Mouse (Mus musculus) kidney, adult 8-10 months (tissue): ENCODE measurements around the gene Ifrd2.

ENCODE experiments used
- DNase-seq, 2 experiments: peaks; one replicate each; pipeline ENCODE4 v3.0.0; 2022

Gene Ifrd2

DNA sequence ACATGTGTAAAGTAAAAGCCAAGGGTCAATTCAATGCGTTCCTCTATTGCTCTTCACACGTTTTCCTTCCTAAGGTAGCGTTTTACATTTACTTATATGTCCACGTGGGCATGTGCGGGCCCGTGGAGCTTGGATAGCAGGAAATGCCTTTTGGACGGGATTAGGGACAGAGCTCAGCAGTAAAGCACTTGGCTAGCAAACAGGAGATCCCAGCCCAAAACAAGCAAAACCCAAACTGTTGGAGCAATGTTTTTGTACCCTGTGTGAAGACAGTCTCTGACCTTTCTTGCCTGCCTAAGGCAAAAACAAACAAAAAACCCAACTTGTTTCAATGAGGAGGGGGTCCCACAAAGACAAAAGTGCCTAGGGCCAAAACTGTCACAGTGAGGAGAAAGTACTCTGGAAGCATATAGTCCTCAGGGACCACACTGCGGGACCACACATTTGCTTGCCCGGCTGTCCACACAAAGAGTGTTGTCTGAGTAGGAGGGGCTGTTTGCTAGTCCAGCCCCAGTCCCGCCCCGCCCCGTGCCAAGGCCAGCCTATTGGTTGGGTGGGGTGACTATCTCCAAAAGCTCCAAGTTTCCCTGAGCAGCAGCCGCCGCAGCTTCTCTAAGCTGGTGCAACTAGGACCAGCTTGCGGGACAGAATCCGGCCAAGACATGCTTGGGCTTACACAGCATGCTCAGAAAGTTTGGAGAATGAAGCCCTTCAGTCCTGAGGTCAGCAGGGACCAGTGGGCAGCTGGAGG, 10.9 kb upstream of the Ifrd2 start, which contains the start of gene Hyal1:
Gene Hyal1, plus strand, starts transcription at position 571 of the 751 bp plus-strand sequence.
- DNase-seq = peak; percentile 80 to 86

DNA sequence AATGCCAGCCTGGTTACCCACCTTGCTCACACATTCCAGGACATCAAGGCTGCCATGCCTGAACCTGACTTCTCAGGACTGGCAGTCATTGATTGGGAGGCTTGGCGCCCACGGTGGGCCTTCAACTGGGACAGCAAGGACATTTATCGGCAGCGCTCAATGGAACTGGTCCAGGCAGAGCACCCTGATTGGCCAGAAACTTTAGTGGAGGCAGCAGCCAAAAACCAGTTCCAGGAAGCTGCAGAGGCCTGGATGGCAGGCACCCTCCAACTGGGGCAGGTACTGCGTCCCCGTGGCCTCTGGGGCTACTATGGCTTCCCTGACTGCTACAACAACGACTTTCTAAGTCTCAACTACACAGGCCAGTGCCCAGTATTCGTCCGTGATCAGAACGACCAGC, 9.6 kb upstream of the Ifrd2 start:
- no peak for DNase-seq

DNA sequence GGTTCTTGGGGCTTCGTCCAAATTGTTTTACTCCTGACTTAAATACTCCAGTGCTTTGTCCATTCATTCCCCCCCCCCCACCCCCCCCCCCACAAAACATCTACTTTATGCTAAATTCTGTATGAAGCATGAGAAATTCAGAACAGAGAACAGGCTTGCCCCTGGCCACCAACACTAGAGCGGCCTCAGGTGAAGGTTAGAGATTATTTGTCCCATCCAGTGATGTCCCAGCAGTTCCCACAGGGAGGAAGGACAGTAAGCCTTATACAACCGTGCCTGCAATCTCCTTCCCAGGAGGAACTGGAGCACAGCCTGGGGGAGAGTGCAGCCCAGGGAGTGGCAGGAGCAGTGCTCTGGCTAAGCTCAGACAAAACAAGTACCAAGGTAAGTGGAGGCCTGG, 8.9 kb upstream of the Ifrd2 start, which contains the start of gene Naa80:
Gene Naa80, plus strand, starts transcription at position 301 of the 400 bp plus-strand sequence.
- DNase-seq = no peak

DNA sequence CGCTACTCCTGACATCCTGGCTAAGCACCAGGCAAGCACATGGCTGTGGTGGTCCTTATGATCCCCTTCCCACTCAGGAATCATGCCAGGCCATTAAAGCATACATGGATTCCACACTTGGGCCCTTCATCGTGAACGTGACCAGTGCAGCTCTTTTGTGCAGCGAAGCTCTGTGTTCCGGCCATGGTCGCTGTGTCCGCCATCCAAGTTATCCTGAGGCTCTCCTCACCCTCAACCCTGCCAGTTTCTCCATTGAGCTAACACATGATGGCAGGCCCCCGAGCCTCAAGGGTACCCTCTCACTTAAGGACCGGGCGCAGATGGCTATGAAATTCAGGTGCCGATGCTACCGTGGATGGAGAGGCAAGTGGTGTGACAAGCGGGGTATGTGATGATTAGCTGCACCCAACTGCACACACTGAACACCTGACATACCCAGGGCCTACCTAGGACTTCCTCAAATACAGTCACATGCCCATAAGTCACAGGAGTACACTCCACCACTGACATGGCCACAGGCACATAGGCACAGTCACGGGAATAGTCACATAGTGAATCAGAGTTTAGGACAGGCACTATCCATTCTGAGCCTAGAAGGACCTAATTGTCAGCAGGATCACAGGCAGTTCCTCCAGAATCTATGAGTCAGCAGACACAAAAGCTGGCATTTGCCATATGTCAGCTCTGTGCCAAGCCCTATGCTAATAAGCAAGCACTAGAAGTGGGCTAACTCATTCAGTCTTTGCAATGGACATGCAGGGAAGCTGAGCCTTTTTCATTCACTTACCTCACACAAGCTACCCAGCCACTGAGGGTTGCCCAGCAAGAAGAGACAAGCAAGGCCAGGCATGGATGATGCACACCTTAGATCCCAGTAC, 8.2 kb upstream of the Ifrd2 start:
- no peak for DNase-seq

DNA sequence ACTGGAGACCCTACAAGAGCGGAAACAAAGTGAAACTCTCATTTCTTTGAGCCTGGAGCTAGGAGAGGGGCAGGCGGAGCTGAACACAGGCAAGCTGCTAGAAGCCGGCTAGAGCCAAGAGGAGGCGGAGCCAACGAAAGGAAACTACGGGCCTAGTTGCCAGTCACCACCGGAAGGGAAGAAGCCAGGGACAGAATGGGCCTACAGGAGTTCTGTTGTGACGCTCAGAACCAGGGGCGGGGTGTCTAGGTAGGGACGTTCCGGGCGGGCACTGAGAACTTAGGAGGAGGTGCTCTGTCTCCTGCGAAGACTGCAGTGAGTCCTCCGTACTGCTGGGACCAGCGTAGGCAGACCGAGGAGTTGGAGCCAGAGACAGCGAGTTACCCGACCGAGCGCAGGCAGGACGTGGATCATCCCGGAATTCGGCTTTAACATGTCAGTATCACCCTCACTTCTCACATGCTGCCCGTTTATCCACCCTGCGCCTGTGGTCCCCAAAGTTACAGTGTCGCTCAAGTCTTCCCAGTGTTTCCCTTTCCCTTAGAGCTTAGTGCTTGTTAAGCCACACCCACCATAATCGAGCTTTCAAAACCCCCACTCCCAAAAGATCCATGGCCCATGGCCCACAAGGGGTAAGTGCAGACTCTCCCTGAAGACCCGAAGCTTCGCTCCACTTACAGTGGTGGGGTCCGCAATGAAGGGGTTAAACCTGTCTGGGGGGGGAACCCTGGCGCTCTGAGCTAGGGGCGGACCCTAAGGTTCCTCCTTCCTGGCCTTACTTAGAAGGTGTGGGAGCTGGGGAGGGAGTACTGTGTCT, 6.7 kb upstream of the Ifrd2 start, which contains the start of gene Hyal3:
Gene Hyal3, plus strand, starts transcription at position 318 of the 817 bp plus-strand sequence.
- DNase-seq = peak; percentile 95 to 96

DNA sequence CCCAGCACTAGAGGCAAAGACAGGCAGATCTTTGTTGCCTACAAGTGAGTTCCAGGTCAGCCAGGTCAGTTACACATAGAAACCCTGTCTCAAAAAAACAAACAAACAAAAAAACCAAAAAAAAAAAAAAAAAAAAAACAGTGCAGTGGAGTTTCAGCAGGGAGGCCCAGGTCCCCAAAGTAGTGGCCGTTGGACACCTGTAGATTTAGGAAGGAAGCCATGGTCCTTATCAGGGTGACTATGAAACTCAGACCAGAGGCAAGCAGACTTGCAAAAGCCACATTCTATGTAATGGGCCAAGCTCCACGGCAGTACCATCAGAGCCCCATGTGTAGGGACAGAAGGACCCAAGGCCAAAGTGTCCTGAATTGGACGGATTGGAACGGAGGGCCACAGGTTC, 5.9 kb upstream of the Ifrd2 start:
- no peak for DNase-seq

DNA sequence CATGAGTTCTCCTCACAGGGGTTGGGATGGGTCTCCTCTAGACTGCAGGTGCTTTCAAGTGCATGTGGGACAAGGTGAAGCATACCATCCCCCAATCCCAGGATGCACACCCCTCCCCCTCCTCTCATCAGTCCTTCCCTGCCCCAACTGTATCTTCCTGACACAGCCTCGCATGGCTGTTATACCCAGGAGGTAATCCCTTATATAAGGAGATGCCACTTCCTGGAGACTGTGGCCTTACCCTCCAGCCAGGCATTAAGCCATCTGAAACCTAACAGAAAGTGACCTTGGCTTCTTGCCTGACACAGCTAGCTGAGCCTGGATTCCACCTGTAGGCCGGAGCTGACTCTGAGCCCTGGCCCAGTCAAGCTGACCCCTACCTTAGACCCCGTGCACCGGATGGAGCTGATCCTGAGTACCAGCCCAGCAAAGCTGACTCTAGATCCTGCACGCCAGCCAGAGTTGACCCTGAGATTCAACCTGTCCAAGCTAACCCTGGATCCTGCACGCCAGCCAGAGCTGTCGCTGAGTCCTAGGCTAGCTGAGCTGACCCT, 4.9 kb upstream of the Ifrd2 start:
- peak in 1 of 2 experiments; percentile 61 for DNase-seq

DNA sequence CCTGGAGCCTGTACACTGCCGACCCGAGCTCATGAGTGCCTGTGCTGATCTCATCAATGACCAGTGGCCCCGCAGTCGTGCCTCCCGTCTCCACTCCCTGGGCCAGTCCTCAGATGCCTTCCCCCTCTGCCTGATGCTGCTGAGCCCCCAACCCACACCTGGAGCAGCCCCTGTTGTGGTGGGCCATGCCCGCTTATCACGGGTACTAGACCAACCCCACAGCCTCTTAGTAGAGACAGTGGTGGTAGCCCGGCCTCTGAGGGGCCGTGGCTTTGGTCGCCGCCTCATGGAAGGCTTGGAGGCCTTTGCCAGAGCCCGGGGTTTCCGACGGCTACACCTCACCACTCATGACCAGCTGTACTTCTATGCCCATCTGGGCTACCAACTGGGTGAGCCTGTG, 4.3 kb upstream of the Ifrd2 start:
- DNase-seq = no peak

DNA sequence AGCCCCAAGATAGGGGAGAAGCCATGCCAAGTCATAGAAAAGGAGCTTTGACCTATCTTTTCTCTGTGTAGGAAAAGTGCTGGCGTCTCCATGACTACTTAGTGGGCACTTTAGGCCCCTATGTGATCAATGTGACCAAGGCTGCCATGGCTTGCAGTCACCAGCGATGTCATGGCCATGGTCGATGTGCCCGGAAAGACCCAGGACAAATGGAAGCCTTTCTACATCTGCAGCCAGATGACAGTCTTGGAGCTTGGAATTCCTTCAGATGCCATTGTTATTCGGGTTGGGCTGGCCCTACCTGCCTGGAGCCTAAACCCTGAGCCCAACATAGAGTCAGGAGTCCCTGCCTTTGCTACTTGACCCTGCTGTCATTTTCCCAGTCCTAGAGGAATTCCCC, 938 bp upstream of the Ifrd2 start:
- no peak for DNase-seq

DNA sequence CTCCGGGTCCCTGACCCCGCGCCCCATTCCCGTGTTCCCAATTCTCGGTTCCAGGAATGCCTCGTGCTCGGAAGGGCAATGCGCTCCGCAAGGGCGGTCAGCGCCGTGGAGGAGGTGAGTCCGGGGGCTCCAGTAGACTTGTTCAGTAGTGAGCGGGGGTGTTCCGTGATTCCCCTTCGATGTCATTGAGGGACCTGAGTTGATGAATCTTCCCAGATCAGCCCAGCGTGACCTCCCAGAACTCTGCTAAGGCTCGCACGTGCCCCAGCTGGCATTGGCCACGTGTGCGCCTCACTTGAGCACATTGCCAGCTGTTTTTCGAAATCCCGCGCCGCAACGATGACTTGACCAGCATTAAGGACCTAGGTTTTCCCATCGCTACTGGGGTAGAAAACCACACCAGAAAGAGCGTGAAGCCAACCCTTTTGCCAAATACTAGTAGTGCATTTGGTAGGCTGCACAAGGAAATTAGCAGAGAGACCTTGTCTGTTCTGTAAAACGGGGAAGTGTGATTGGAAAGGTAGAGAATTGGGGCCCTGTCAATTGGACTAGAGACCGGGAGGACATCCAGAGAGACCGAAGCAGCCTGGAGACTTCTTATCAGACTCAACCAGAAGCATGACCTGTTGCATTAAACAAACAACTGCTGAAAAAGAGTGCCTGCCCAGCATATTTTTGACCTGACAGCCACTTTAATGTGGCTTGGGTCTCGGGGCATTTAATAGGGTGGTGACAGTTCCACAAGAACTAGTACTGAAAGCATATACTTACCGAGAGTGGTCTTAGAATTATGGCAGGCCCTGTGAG, 594 bp downstream of the Ifrd2 start:
- peak; percentile 75 to 76 for DNase-seq

DNA sequence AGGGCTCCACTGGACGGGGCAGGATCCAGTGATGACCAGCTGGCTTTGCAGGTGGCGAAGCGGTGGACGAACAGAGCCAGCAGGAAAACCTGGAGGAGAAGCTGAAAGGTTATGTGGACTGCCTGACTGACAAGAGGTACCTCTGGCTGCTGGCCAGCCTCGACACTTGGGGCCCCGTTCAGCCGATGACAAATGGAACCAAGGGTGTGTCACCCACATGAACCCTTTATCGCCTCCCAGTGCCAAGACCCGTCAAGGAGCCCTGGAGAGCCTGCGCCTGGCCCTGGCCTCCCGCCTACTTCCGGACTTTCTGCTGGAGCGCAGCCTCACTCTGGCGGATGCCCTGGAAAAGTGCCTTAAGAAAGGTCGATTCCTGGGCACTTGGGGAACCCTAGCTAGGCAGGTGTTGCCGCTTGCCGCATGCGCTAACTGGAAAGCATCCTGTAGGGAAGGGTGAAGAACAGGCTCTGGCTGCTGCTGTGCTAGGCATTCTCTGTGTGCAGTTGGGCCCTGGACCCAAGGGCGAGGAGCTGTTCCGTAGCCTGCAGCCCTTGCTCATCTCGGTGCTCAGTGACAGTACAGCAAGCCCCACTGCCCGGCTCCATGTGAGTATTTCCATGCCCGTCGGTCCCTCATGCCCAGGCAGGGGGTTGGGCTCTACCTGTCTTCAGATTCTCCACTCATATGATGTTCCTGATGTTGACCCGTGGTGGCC, 2.8 kb downstream of the Ifrd2 start:
- peak; percentile 72 to 79 for DNase-seq

DNA sequence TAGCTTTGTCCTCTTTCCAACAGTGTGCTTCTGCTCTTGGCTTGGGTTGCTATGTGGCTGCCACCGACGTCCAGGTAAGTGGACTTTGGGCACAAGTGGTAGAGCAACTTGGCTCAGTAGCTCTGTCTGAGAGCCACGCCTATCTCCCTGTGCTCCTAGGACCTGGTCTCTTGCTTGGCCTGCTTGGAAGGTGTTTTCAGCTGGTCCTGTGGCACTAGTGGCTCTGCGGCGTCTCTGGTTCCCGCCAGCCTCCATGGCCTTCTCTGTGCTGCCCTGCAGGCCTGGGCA, 3.3 kb downstream of the Ifrd2 start:
- peak; percentile 77 to 79 for DNase-seq

DNA sequence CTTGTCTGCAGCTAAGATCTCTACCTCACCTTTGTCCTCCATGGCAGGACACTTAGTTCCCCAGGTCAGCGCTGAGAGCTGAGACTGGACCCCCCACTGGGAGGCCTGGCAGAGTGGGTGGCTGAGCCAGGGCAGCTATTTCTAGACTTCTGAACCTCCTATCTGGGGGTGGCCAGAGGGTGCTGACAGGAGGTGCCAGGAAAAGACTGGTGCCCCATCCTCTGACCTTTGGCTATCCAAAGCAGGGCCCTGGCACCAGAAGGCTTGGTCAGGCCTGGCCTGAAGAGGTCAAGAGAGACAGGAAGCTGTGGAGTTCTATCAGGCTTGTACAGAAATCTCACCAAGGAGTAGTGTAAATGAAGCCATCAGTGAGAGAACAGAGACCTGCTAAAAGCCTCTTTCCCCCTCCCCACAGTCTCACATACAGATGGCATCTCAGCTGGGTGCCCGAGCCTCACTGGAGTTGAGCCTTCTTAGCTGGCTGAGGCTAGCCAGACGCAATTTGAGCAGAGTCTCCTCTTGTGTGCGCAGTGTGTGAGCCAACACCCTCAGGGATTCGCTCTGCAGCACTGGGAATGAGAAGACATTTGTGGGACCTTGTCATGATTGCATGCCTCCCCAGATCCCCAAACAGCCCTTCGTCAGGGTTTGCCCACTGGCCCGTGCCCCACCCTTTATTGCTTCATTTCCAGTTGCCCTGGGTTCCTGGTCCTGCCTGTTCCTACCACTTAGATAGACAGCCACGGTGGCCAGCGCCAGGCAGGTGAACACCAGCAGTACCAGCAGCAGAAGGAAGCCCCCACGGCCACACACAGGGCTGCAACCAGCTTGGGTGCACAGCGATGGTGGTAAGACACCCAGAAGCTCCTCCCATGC, 5.9 kb downstream of the Ifrd2 start:
- peak; percentile 89 for DNase-seq

DNA sequence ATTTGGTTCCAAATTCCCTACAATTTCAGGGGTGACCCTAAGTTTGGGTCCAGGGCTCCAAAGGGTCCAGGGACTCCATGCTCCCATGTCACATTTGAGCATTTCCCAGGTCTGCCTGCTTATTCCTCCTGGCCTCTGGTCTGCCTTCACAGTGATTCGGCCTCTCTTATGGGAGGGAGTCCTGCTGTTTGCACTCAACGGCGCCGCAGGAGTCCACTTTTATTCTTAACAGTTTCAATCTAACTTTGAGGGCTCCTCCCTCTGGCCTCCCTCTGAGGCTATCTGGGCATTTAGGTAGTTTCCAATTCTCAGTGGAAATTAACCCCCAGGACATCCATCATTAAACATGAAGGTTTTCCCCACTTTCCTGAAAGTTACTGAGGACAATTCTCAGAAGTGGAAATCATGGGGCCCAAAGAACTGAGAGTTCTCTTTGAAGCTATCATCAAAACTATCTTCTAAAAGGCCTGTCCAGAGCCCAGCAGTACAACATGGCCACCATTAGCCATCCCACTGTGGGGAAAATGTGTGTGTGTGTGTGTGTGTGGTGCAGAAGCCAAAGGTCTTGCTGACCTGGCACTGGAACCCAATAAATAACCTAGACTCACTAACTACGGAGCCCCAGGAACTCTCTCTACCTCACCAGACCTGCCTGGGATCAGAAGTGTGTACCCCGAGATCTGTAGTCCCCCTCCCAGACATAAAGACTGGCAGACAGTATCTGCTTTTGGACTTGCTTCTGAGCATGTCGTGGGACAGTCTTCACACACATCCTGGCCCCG, 7.0 kb downstream of the Ifrd2 start:
- DNase-seq = no peak

DNA sequence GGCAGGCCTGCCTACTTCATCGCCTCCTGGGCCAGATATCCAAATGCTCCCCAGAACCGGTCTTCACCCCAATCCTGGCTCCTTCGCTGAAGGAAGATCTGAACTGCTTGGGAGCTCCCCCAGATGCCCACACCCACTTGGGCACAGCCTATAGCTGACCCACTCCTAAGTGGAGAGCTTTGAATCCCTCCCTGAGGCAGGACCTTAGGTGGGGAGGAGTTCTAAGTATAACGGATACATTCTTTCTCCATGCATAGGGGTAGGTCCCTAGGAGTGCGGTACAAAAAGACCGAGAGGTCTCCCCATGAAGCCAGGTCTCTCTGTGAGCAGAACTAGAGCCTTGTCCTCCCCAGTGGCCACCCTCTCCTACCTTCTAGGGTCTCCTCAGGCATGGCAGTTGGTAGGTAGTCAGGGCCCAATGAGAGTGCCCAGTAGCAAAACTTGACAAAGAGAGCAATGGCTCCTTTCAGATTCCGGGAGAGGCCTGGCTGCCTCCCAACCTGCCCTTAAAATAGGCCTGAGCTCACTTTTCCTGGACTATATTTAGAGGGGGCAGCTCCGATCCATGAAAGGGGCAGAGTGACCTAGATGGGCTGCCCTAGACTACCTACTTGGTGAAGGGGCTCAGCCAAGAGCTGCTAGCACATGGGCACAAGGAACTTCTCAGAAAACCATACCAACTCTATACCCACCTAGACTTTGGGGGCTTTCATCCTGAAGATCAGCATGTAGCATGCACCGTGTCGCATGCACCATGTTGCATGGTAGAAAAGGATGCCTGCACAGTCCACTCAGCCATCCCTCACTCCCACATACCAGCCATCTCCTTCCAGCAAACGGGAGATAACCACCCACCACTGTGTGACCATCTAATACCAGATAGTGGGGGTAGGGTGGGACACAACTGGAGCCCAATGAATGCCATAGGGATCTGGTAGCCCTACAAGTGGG, 9.5 kb downstream of the Ifrd2 start:
- no peak for DNase-seq

DNA sequence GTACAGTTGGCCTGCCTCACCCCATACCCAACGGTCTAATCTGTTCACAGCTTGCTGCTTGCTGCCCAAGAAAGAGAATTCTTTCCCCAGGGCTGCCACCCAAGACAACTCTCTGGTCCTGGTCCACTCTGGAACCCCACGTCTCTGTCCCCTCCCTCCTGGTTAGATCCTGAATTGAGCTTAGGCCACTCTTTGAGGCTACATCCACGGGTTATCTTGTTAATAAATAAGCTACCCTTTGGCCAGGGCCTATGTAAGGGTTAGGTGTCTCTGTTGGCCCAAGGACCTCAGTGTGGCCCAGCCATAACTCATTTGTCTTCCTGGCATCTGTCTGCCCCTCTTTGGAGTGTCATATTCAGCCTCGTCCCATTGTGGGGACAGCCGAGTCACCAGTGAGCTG, 10.9 kb downstream of the Ifrd2 start:
- peak; percentile 64 to 73 for DNase-seq

DNA sequence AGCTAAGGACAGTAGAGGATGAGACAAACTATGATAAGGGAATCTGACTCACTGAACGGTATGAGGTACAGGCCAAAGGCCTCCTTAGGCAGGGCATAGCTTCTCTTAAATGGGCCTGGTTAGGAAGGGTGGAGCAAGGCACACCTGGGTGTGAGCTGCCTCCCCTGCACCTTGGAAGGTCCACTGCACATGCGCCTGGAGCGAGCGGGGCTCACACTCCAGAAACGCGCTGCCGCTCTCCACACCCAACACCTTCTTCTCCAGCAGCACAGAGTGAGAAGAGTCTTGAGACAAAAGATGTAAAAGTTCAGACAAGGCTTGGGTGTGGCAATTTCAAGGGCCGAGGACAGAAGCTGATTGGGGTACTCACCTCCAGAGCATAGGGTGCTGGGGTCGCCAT, 12.0 kb downstream of the Ifrd2 start:
- DNase-seq = no peak

DNA sequence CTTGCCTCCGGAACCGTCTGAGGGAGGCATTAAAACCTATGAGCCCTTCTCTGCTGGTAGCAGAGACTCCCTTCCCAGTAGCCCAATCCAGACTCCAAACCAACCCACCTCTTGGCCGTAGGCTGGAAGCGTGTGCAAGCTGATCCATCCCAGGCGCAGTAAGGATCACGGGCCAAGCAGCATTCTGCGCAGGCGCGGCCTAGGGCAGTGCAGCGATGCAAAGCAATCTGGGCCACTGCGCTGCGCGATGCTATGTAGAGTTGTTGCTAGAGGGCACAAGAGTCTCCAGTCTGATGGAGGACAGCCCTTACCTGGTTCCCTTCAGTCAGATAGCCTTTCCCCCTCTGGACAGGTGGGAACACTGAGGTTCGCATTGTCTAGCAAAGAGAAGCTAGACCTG, 12.4 kb downstream of the Ifrd2 start:
- peak in 1 of 2 experiments; percentile 65 for DNase-seq
